Mouse (Mus musculus) lung, embryonic 14.5 days (tissue): Measurements from ENCODE around the gene Phf14. TPM values are rescaled to one million over a fixed set of nuclear protein-coding genes. Genes with fewer than 3 reads are reported as not detected.

Experiments used
- ATAC-seq: fragments of 200-750 bp; cut with Nextera tagmentation; 2 replicates; pipeline ENCODE4 v1.8.0; 2017; ENCODE audit warnings: mild to moderate bottlenecking, moderate TSS enrichment, moderate library complexity; ENCODE audit not compliant: insufficient read depth
- DNase-seq: peaks from one replicate; pipeline ENCODE4 v3.0.0-alpha.2; 2015
- H3K27ac ChIP-seq: fragments of 300-500 bp; sonication (generic); 2 replicates; pipeline ENCODE4 v1.5.1; 2014; ENCODE audit warnings: low read depth, mild to moderate bottlenecking, moderate library complexity
- H3K27me3 ChIP-seq: fragments of 300-500 bp; sonication (generic); 2 replicates; pipeline ENCODE4 v1.6.1; 2014; ENCODE audit warnings: low read length, control low read depth; ENCODE audit not compliant: insufficient read depth
- H3K36me3 ChIP-seq: fragments of 300-500 bp; sonication (generic); 2 replicates; pipeline ENCODE4 v1.6.1; 2014; ENCODE audit warnings: control low read depth; ENCODE audit not compliant: insufficient read depth
- H3K4me1 ChIP-seq: fragments of 300-500 bp; sonication (generic); 2 replicates; pipeline ENCODE4 v1.6.1; 2014; ENCODE audit warnings: antibody characterized with exemption, control low read depth; ENCODE audit not compliant: insufficient read depth
- H3K4me2 ChIP-seq: fragments of 300-500 bp; sonication (generic); 2 replicates; pipeline ENCODE4 v1.6.1; 2014; ENCODE audit warnings: mild to moderate bottlenecking
- H3K4me3 ChIP-seq: fragments of 300-500 bp; sonication (generic); 2 replicates; pipeline ENCODE4 v1.5.1; 2014; ENCODE audit warnings: low read depth, low read length
- H3K9ac ChIP-seq: fragments of 300-500 bp; sonication (generic); 2 replicates; pipeline ENCODE4 v1.6.1; 2014
- H3K9me3 ChIP-seq: fragments of 300-500 bp; sonication (generic); 2 replicates; pipeline ENCODE4 v1.6.1; 2016; ENCODE audit warnings: low read depth, low read length, control low read depth
- CTCF ChIP-seq: IDR thresholded peaks from 2 replicates; pipeline ENCODE4 v1.5.1; 2016; ENCODE audit warnings: antibody characterized with exemption, low read depth
- WGBS: fragments of 180-500 bp; shearing (Covaris S2); extraction: QIAGEN DNeasy Blood & Tissue Kit; methylation state at CpG from one replicate; pipeline ENCODE4 v1.1.7; 2014; 5-methylcytosine and 5-hydroxymethylcytosine counted together
- polyA plus RNA-seq: library from polyadenylated mRNA; unstranded; fragments of >200 nt; fragmentation: Nextera tagmentation; extraction: Ambion mirVana; gene quantifications from 2 replicates; pipeline ENCODE4 v1.2.1, GENCODE M21; 2014

Gene Phf14
- polyA plus RNA-seq, 1 experiment from 2014 or later = 71.6 TPM

DNA sequence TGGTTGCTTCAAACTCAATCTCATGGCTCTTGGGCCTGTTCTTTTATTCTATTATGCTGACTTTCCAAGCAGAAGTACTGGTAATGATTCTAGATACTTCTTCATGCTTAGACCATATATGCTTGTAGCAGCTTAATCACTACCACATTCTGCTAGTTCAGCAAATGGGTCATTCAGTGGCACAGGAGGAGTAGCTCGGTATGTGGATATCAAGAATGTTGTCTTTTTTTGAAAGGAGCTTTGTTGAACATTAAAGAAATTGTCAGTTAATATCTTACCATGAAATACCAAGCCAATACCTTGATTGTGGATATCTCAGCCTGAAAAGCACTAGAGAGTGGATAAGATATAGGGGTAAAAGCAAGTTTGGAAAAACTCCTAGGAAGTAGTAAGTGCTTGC lies 91.9 kb downstream of the Phf14 start:
- DNase-seq (no peak), ATAC-seq (no peak)
- no peaks in the 10 kb centered on the region for H3K9me3 ChIP-seq
- no peaks in the 10 kb centered on the region for H3K27me3 ChIP-seq
- no peak overlapping the region for H3K27ac ChIP-seq
- H3K9ac ChIP-seq = no peak overlapping the region
- no peak overlapping the region for H3K4me2 ChIP-seq
- peaks cover 39% of the 10 kb centered on the region for H3K36me3 ChIP-seq
- TF ChIP-seq CTCF = no peak
- no peaks in the 10 kb centered on the region for H3K4me1 ChIP-seq
- whole genome bisulfite sequencing = 71% methylated on average over 1 of the region's 1 CpGs
- H3K4me3 ChIP-seq = no peak overlapping the region

DNA sequence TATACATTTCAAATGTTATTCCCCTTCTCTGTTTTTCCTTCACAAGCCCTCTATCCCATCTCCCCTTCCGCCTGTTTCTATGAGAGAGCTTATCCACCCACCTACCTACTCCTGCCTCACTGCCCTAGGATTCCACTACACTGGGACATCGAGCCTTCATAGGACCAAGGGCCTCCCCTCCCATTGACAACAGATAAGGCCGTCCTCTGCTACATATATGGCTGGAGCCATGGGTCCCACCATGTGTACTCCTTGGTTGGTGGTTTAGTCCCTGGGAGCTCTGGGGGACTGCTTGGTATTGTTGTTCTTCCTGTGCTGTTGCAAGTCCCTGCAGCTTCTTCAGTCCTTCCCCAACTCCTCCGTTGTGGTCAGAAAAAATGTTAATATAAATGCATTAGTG lies 97.8 kb downstream of the Phf14 start:
- TF ChIP-seq CTCF = no peak
- H3K4me3 ChIP-seq = no peak overlapping the region
- H3K9me3 ChIP-seq = no peaks in the 10 kb centered on the region
- H3K4me1 ChIP-seq = no peaks in the 10 kb centered on the region
- DNase-seq (no peak), ATAC-seq (no peak)
- no peaks in the 10 kb centered on the region for H3K27me3 ChIP-seq
- 88% methylated on average over 4 of the region's 4 CpGs for WGBS
- H3K4me2 ChIP-seq = no peak overlapping the region
- no peak overlapping the region for H3K27ac ChIP-seq
- H3K9ac ChIP-seq = no peak overlapping the region
- peaks cover 17% of the 10 kb centered on the region; the same call in 1 of the 2 replicates for H3K36me3 ChIP-seq

DNA sequence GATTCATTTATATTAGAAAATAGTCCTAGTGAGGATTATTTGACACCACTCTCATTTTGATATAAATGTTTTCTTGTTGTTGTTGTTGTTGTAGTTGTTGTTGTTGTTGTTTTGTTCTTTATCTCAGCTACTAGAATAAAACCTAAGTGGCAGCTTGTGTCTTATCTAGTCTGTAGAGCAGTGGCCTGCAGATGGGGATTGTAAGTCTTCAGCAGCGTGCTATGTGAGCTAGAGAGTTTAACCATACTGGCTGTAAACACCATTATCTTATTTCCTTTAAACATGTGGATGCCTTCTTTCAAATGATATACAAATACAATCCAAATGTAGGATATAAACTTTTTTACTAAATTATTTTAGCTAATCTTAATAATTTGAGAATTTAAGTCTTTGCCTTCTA lies 98.4 kb downstream of the Phf14 start:
- no peaks in the 10 kb centered on the region for H3K27me3 ChIP-seq
- H3K4me3 ChIP-seq = no peak overlapping the region
- no peak overlapping the region for H3K9ac ChIP-seq
- peaks cover 15% of the 10 kb centered on the region; the same call in 1 of the 2 replicates for H3K36me3 ChIP-seq
- H3K27ac ChIP-seq = no peak overlapping the region
- no peak for TF ChIP-seq CTCF
- no peak for DNase-seq
- H3K4me2 ChIP-seq = no peak overlapping the region
- H3K9me3 ChIP-seq = no peaks in the 10 kb centered on the region
- ATAC-seq = no peak
- H3K4me1 ChIP-seq = no peaks in the 10 kb centered on the region
- WGBS = 88% methylated on average over 1 of the region's 1 CpGs

DNA sequence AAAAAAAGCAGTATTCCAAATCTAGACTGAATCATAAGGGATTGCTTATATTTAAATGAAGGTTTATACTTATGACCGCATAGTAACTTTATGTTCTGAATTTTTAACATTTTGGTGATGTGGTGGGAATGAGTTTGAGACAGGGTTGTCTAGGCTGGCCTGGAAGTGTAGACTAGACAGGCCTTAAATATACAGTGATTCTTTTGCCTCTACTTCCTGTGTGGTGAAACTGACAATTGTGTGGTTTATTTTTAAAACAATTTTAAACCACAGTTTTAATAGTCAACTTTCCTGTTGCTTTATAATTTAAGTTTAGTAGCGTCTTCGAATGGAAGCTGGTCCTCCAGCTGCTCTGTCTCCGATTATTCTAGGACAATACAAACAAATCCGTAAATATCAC lies 104.5 kb downstream of the Phf14 start:
- Histone ChIP-seq H3K9me3 (no peaks in the 10 kb centered on the region), H3K27ac (no peak overlapping the region), H3K4me3 (no peak overlapping the region), H3K4me1 (no peaks in the 10 kb centered on the region), H3K4me2 (no peak overlapping the region), H3K9ac (no peak overlapping the region), H3K27me3 (no peaks in the 10 kb centered on the region), H3K36me3 (peaks cover 18% of the 10 kb centered on the region; the same call in 1 of the 2 replicates)
- DNase-seq = no peak
- no peak for ATAC-seq
- 86% methylated on average over 5 of the region's 5 CpGs for WGBS
- no peak for TF ChIP-seq CTCF

DNA sequence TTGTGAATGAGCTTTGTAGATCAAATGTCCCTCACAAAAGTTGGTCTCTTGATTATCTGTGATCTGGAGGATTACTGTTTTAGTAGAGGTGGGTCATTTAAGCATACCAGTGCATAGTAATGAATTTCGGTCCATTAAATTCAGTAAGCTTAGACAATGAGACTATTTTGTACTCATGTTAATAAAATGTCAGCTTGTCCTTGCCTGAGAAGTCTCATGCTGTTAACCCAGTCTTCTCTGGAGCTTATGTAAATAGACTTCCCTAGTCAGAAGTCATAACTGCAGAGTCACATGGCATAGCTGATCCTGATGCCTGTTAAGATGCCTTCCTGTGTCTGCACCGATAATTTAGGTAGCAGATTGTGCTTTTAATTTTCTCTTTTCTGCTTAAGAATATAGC lies 106.4 kb downstream of the Phf14 start:
- WGBS = 77% methylated on average over 2 of the region's 2 CpGs
- DNase-seq (no peak), ATAC-seq (no peak)
- no peaks in the 10 kb centered on the region for H3K9me3 ChIP-seq
- no peak overlapping the region for H3K27ac ChIP-seq
- no peaks in the 10 kb centered on the region for H3K27me3 ChIP-seq
- no peak overlapping the region for H3K9ac ChIP-seq
- no peak overlapping the region for H3K4me3 ChIP-seq
- TF ChIP-seq CTCF = no peak
- no peaks in the 10 kb centered on the region for H3K4me1 ChIP-seq
- no peak overlapping the region for H3K4me2 ChIP-seq
- peaks cover 25% of the 10 kb centered on the region for H3K36me3 ChIP-seq

DNA sequence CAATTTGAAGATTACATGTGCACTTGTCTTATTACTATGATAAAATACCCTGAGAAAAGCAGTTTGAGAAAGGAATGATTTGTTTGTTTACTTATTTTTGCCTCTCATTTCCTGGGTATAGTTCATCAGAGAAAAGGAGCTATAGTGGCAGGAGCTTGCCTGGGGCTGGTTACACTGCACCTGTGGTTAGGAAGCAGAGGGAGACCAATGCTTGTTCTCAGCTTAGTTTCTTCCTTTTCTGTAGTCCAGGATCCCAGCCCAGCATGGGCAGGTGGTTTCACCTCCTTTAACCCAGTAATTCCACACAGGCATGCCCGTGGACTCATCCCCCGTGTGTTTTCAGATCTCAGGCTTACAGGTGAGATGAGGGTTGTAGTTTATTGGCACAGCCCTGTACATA lies 107.1 kb downstream of the Phf14 start:
- Histone ChIP-seq H3K36me3 (peaks cover 25% of the 10 kb centered on the region), H3K9me3 (no peaks in the 10 kb centered on the region), H3K4me1 (no peaks in the 10 kb centered on the region), H3K4me3 (no peak overlapping the region), H3K27me3 (no peaks in the 10 kb centered on the region), H3K27ac (no peak overlapping the region), H3K9ac (no peak overlapping the region), H3K4me2 (no peak overlapping the region)
- ATAC-seq (no peak), DNase-seq (no peak)
- no peak for TF ChIP-seq CTCF
- WGBS = 84% methylated on average over 2 of the region's 2 CpGs

DNA sequence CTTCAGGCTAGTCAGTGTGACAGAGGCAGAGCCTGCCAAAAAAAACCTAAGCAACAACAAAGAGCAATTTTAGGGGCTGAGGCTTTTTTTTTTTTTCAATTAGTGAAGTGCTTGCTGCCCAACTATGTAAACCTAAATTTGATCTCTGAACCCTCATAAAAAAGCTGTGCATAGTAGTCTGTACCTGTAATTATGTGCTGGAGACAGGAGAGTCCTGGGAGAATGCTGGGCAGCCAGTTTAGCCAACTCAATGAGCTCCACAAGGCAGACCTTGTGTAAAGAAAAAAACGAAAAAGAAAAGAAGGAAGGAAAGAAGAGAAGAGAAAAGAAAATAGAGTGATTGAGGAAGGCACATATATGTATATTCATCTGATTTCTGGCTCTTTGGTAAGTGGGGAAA lies 112.1 kb downstream of the Phf14 start:
- H3K4me1 ChIP-seq = no peaks in the 10 kb centered on the region
- H3K36me3 ChIP-seq = peaks cover 27% of the 10 kb centered on the region
- WGBS = 52% methylated on average over 1 of the region's 1 CpGs
- DNase-seq = no peak
- no peaks in the 10 kb centered on the region for H3K9me3 ChIP-seq
- H3K4me2 ChIP-seq = no peak overlapping the region
- no peak for TF ChIP-seq CTCF
- no peak overlapping the region for H3K9ac ChIP-seq
- no peak overlapping the region for H3K4me3 ChIP-seq
- no peak overlapping the region for H3K27ac ChIP-seq
- ATAC-seq = no peak
- no peaks in the 10 kb centered on the region for H3K27me3 ChIP-seq

DNA sequence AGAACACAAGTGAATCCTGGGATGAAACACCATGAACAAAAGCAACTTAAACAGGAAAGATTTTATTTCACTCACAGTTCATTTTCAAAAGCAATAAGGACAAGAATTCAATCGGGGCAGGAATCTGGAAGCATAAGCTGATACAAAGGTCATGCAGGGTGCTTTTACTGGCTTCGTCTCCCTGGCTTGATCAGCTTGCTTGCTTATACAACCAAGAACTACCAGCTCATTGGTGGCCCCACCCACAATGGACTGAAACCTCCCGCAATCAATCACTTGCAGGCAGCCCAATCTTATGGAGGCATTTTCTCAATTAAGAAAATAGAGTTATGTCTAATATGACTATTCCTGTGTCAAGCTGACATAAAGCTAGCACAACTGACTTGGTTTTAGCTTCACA lies 112.5 kb downstream of the Phf14 start:
- no peak overlapping the region for H3K27ac ChIP-seq
- TF ChIP-seq CTCF = no peak

More for the DNA sequence above, 112.5 kb downstream of the Phf14 start:
- H3K9ac ChIP-seq = no peak overlapping the region
- H3K4me2 ChIP-seq = no peak overlapping the region
- no peak overlapping the region for H3K4me3 ChIP-seq
- peaks cover 22% of the 10 kb centered on the region for H3K36me3 ChIP-seq
- H3K9me3 ChIP-seq = no peaks in the 10 kb centered on the region
- no peaks in the 10 kb centered on the region for H3K27me3 ChIP-seq
- 66% methylated on average over 3 of the region's 3 CpGs for WGBS
- H3K4me1 ChIP-seq = no peaks in the 10 kb centered on the region
- ATAC-seq (no peak), DNase-seq (no peak)
